In the genomic region with DNA sequence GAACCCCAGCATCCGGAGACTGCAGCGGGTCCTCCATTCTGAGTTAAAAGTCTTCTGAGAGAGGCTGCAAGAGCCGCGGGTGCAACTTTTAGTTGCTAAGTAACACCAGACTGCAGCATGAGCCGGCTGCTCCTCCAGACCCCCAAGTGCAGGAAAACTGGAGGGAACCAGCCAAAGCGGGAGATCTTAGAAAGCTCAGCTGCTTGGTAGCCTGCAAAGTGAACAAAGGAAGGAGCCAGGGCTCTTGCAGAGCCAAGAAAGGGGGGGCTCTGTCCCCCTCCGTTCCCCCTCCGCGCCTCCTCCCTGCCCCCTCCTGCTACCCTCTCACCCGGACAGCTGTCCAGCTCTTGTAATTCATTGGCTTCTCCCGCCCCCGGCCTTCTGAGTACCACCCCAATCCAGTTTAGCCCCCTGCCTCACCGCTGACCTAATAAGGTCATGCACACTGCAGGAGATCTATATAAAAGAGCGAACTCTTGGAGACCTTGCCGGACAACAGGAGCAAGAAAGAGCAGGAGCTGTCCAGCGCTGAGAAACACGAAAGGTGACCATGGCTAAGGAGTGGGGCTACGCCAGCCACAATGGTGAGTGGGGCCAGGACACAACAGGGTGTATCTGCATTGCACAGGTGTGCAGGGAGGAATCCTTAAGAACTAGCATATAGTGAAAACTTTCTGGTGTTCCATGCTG, we compare ENCODE assay signal across 8 mouse cellular contexts. TPM values are rescaled to one million over a fixed set of nuclear protein-coding genes. Genes with fewer than 3 reads are reported as not detected.
A peak's percentile ranks its signal among the peaks of the same experiment; 100 is the strongest.
DNase-seq lines count a peak whose midpoint lies in the region; ATAC-seq lines count a peak whose summit lies in the region.

A gene (plus strand): TSS at position 491 of the 690 bp plus-strand sequence.

- H3K4me3 ChIP-seq in midbrain, embryonic 16.5 days (ENCODE audit: low read depth, low read length): peak within 1 kb of the TSS; percentile 35

- H3K27me3 ChIP-seq in midbrain, embryonic 16.5 days (ENCODE audit: control insufficient read depth, insufficient read depth, low read depth, low read length): no peaks in the 10 kb centered on the region

- peak within 1 kb of the TSS; percentile 62 for H3K9ac ChIP-seq in midbrain, embryonic 16.5 days (ENCODE audit: low read depth, low read length)

- H3K27ac ChIP-seq in midbrain, embryonic 16.5 days (ENCODE audit: low read length): no peak within 1 kb of the TSS

- peaks cover 15% of the 10 kb centered on the region; the same call in 1 of the 2 replicates for H3K4me1 ChIP-seq in midbrain, embryonic 16.5 days (ENCODE audit: control insufficient read depth, insufficient read depth, low read length)

- WGBS in midbrain, embryonic 16.5 days: 2% methylated on average over 15 of the region's 18 CpGs

- H3K4me2 ChIP-seq in midbrain, embryonic 16.5 days (ENCODE audit: low read length): peak within 1 kb of the TSS; percentile 97

- no peaks in the 10 kb centered on the region for H3K9me3 ChIP-seq in midbrain, embryonic 16.5 days (replicated peaks; ENCODE audit: control insufficient read depth, low read length, poor library complexity, severe bottlenecking)

- peak; percentile 94 for ATAC-seq in midbrain, embryonic 16.5 days

- no peaks in the 10 kb centered on the region for H3K36me3 ChIP-seq in midbrain, embryonic 16.5 days (ENCODE audit: control insufficient read depth, insufficient read depth, low read length)

- DNase-seq in right cerebral cortex, postnatal 10 days (ENCODE audit: low spot score in 2 of 2): peak; percentile 64 to 68
- no peak for DNase-seq in right cerebral cortex, adult 18-20 months
- peak; percentile 82 for DNase-seq in embryo, embryonic 10.5 days (ENCODE audit: low spot score)
- DNase-seq in gastrocnemius, postnatal 4 days (ENCODE audit: low spot score in 2 of 2): no peak
- peak; percentile 29 to 44 for DNase-seq in kidney, postnatal 4 days
- no peak for DNase-seq in thymus, postnatal 4 days
- DNase-seq in urinary bladder, postnatal 4 days (ENCODE audit: low spot score in 2 of 2): no peak

RNA-seq across cellular contexts. Expression of the gene that starts here (rescaled TPM):
- total RNA-seq in gastrocnemius, postnatal 4 days (2021): 1,000 to 10,000 TPM; 1,435 to 1,848 TPM
- 1.8 and 3.6 TPM in 2 replicates for polyA plus RNA-seq in midbrain, embryonic 16.5 days (2015; fragmentation: Nextera tagmentation; extraction: Ambion mirVana)

Comparison
In these comparisons a context has a peak if more than half of its experiments do, and no peak if none do; other contexts are left out.
1. DNase-seq: peak in right cerebral cortex, postnatal 10 days (2 of 2), embryo, embryonic 10.5 days (single experiment) and kidney, postnatal 4 days (2 of 2); none in right cerebral cortex, adult 18-20 months (single experiment), gastrocnemius, postnatal 4 days (0 of 2), thymus, postnatal 4 days (single experiment) and urinary bladder, postnatal 4 days (0 of 2).